Mouse (Mus musculus): Measurements from ENCODE around the gene Xkr8.

Xkr8 gene

DNA sequence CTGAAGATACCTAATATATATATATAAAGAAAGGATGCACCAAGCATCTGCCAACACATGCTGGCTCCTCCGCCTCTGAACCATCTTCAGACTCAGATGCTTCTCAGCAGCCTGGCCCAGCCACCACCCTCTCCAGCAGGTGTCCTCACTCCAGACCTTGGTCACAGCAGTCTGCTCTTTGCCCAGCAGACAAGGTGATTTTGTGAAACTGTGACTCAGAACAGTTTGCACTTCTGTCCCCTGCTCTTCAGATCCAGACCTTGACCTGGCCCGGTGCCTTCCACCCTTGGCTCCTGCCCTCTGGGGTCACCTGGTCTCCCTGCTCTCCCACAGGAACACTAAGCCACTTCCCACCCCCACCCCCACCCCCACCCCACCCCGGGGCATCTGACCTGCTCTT is 3.5 kb upstream of the Xkr8 start:
- no peak for DNase-seq

- DNase-seq: no peak
Observed at GRCm38 (mm10) chr4:132735389-132735788, 3.0 kb upstream of the Xkr8 start.

- DNase-seq: no peak
Observed at GRCm38 (mm10) chr4:132734766-132735165, 2.4 kb upstream of the Xkr8 start.

DNA sequence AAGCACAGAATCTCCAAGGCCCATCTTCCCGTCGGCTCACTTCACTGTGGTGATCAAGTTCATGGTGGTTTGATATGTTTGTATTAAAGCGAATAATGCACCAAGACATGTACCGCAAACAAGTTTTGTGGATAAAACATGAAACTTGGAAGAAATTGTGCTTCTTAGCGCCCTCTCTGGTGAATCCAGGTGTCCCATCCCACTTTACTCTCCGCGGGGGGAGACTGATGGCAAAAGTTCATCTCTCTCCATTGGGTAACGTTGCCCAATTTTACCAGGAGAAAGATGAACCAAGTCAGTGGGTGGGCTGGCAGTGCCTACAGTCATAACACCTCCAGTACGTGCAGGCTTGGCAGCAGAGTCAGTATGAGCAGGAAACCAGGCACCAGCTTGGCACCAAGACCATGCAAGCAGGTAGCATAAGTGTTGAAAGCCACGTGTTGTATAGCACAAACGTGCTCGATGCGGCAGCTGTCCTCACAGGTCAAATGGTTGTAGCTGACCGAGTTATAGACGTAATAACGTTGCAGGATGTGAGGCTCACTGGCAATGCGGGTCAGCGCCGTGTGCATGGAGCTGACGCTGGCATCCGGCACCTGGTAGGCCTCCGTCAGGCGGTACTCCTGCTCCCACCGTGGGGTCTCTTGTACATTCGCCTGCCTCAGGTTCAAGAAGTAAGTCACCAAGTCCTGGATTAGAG is 875 bp upstream of the Xkr8 start:
- DNase-seq: no peak

DNA sequence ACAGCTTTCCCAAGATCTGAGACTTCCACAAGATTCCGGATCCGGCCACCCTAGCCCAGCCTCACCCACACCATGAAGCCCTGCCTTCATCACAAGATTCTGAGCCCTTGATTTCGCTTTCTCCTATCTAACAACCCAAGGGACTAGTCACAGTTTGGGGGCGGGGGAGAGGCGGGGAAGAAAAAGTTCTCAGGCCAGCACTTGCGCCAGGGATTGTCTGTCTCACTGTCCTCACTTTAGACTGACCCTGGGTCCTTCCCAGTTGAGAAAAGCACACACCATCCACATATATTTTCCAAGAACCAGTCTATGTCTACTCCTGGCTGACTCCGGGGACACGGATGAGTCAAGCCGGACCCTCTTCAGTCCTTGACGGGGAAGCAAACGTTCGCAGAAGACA is 730 bp downstream of the Xkr8 start:
- DNase-seq: no peak

DNA sequence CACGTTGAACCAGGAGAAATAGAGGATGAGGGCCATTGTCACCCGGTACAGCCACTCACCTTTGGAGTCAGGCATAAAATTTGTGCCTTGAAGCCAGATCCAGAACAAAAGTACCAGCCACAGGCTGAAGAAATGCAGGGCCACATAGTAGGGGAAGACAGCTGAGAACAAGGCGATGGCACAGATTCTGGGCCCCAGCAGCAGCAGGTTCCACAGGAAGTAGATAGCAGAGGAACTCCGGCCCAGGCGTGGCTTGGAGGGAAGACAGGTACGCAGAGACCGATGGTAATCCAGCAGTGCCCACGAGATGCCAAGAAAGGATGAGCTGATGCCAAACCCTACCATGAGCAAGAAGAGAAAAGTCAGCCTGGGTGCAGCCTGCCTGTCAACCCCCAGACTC is 4.1 kb downstream of the Xkr8 start:
- no peak for DNase-seq

DNA sequence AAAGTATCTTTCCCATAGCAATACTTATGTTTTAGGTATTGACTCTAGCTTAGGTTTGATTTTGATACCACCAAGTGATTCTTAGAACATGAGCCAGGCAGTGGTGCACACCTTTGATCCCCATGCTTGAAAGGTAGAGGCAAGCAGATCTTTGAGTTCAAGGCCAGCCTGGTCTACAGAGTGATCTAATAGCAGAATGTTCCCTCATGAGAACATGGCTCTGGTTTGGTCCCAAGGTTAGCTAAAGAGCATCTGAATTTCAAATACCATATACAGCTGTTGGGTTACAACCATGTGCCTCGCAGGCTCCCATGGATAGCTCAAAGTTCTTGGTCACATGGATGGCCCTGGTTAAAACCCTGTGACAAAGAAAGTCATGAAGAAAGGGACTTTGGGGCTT is 14.1 kb downstream of the Xkr8 start:
- no peak for DNase-seq

DNA sequence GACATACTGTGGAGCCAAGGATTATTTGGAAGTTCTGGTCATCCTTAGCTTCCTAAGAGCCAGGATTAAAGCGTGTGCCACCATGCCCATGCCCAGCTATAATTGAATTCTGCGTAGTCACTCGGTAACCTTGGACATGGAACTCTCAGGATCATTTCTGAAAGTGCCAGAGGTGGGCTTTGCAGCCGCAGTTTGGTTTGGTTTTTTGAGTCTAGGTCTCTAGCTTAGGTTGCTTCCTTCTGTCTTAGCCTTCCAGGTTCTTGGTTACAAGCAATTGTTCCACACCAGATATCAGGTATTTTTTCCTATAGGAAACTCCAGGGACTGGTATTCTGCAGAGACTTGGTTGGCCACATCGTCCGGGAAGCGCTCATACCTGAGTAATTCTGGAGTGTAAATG is 19.2 kb downstream of the Xkr8 start:
- DNase-seq: no peak

GRCm38 (mm10) chr4:132706885-132707284 is 25.5 kb downstream of the Xkr8 start:
- DNase-seq: no peak

GRCm38 (mm10) chr4:132702076-132702475 is 30.3 kb downstream of the Xkr8 start:
- no peak for DNase-seq

DNA sequence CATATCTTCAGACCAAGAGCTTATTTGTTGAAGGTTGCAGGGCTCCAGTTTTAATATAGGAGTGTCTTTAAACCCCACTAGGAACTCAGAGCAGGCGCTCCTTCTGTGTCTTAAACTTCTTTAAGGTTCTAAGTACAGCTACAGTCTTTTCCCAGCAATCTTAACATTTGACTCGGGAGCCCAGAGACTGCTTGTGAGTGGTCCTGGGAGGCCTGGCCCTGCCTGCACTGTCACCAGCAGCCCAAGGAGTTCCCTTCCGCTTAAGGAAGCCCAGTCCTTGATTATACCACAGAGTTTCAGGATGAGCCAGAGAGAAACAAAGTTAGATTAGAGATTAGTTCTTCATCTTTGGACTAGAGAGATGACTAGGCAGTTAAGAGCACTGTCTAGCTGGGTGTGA is 39.0 kb downstream of the Xkr8 start:
- DNase-seq: no peak

DNA sequence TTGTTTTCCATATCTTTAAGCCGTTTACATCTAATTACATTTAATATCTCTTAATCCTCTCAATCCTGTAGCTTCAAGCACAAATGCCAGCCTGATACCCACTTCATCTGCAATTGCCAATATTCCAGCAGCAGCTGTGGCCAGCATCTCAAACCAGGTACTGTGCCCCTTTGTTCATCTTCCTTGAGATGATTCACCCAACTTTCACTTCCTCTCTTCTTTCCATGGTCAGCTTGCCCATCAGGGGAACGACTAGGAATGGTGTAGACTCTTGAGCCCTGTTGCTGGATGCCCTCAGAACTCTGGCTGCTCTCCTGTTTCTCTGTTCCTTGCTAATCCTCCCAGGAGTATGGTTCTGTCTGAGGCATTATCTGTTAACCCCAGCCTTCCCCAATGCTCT is 42.7 kb downstream of the Xkr8 start:
- no peak for DNase-seq

DNA sequence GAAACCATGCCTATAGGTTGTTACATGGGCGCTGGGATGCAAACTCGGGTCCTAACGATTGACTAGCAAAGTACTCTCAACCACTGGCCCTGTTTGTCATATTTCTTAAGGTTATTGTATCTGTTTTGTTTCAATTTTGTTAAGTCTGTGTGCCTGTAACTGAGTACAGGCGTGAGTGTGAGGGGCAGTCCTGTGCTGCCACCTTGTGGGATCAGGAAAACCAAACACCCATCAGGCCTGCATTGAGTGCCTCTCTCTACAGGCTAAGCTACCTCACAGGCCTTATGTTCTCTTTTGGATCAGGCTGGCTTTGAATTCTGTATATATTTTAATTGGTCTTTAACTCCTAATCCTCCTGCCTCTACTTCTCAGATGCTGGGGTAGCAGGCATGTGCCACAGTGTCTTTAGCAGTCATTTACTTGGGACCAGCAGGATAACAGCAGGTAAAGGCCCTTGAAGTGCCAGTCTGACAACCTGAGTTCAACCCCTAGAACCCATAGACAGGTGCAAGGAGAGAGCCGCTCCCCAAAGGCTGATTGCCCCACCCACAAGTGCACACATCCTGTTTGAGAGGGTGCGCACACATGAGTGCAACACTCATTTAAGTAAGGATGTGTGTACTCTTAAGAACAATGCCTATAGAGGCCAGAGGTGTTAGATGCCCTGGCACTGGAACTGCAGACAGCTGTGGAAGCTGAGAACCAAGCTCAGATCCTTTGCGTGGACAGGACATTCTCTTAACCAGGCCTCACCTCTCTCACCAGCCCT is 55.4 kb downstream of the Xkr8 start:
- DNase-seq: peak; percentile 38
